In genomic region chr19:58742711-58743110, GRCm38 (mm10) we compare ENCODE assay signal across 28 mouse cellular contexts. TPM values are rescaled to one million over a fixed set of nuclear protein-coding genes. Genes with fewer than 3 reads are reported as not detected.
"Had no signal": no experiment of that assay in that cellular context is flagged by ENCODE, and none has a peak within 500 bp of the region (broad histone marks: within the 10 kb centered on the region; RNA-seq: fewer than 3 reads in every experiment).

No protein-coding gene starts in this region.

- H3K4me3 ChIP-seq: midbrain, embryonic 10.5 days; midbrain, embryonic 12.5 days; myocyte; neural tube, embryonic 13.5 days; neural tube, embryonic 15.5 days had no signal

- H3K4me2 ChIP-seq: lung, embryonic 14.5 days; midbrain, embryonic 12.5 days; neural tube, embryonic 13.5 days; neural tube, embryonic 15.5 days had no signal

- H3K4me1 ChIP-seq: midbrain, embryonic 12.5 days; neural tube, embryonic 13.5 days; neural tube, embryonic 15.5 days had no signal

- H3K9me3 ChIP-seq: midbrain, embryonic 10.5 days; midbrain, embryonic 12.5 days; neural tube, embryonic 13.5 days; neural tube, embryonic 15.5 days had no signal

- DNase-seq: lung, adult 18-20 months; lung, embryonic 14.5 days; lung, postnatal 10 days; lung, postnatal 4 days; midbrain, embryonic 14.5 days; retina, postnatal 1 day; right cerebral cortex, adult 18-20 months; right cerebral cortex, postnatal 25 days; right cerebral cortex, postnatal 4 days; spleen, adult 18-20 months; thymus, adult 18-20 months; thymus, postnatal 25 days; thymus, postnatal 4 days had no signal

- H3K9ac ChIP-seq: lung, embryonic 14.5 days; midbrain, embryonic 12.5 days; neural tube, embryonic 13.5 days; neural tube, embryonic 15.5 days had no signal

- H3K27ac ChIP-seq: midbrain, embryonic 10.5 days; midbrain, embryonic 12.5 days; neural tube, embryonic 13.5 days; neural tube, embryonic 15.5 days had no signal

- H3K27me3 ChIP-seq: midbrain, embryonic 12.5 days; neural tube, embryonic 13.5 days; neural tube, embryonic 15.5 days had no signal

- H3K36me3 ChIP-seq: midbrain, embryonic 10.5 days; midbrain, embryonic 12.5 days; neural tube, embryonic 13.5 days; neural tube, embryonic 15.5 days had no signal

RNA-seq across cellular contexts. Expression of gene Pnliprp1, which starts 14.0 kb away (rescaled TPM):
- total RNA-seq: megakaryocyte, adult 5-6 weeks; megakaryocyte-erythroid progenitor cell, adult 5-6 weeks had no signal
- polyA plus RNA-seq: midbrain, embryonic 14.5 days; myocyte; neural tube, embryonic 11.5 days; neural tube, embryonic 13.5 days; stomach, embryonic 14.5 days; urinary bladder, adult 2 months had no signal

RNA-seq across cellular contexts. Expression of gene Pnliprp2, which starts 16.8 kb away (rescaled TPM):
- total RNA-seq: megakaryocyte, adult 5-6 weeks; megakaryocyte-erythroid progenitor cell, adult 5-6 weeks had no signal
- polyA plus RNA-seq: midbrain, embryonic 10.5 days; midbrain, embryonic 12.5 days; midbrain, embryonic 14.5 days; midbrain, embryonic 16.5 days; myocyte; neural tube, embryonic 11.5 days; neural tube, embryonic 15.5 days had no signal

RNA-seq across cellular contexts. Expression of gene 1700019N19Rik, which starts 51.5 kb away (rescaled TPM):
- total RNA-seq: megakaryocyte, adult 5-6 weeks; megakaryocyte-erythroid progenitor cell, adult 5-6 weeks had no signal
- polyA plus RNA-seq: liver, embryonic 16.5 days; lung, embryonic 14.5 days; lung, embryonic 16.5 days; midbrain, embryonic 12.5 days; midbrain, embryonic 14.5 days; midbrain, embryonic 16.5 days; myocyte; neural tube, embryonic 11.5 days; neural tube, embryonic 13.5 days; neural tube, embryonic 15.5 days; small intestine, adult 2 months; stomach, embryonic 14.5 days; thymus, postnatal 0 days had no signal
